Mouse (Mus musculus): Measurements from ENCODE around the gene Adamts13.

DNA sequence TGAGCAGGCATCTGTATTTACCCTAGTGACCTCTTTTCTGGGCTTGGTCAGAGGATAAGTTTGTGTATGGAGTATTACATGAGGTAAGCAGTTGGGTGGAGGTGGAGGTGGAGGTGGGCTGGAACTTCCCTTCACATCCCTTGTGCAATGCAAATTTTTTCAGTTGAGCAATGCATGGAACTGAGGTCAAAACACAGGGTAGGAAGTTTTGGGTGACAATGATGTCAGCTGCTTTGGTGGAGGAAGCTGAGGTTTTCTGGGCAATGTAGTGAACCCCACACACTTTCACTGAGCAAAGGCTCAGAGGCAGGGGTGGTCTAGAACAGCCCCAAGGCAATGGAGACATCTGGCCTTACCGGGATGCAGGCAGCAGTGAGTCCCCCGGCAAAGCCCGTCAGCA lies 52.3 kb downstream of the Adamts13 start:
- no peak for TF ChIP-seq CTCF (IDR thresholded peaks at IDR 0.05; ENCODE audit: insufficient read depth, low read depth, low read length)
- TF ChIP-seq POLR2A (IDR thresholded peaks at IDR 0.05; ENCODE audit: insufficient read depth, low read depth, low read length): no peak

Data from olfactory bulb, adult 2 months (tissue).